Mouse (Mus musculus): ENCODE measurements at regions not wholly inside any gene's neighbourhood (a gene's known extent, or its start where the extent isn't known, plus 50 kb on each side); places are given as distances from the start of the nearest gene placed in this dataset.
A peak's percentile ranks its signal among the peaks of the same experiment; 100 is the strongest.

- no peaks in the 10 kb centered on the region for H3K9me3 ChIP-seq (replicated peaks)
- H3K36me3 ChIP-seq = no peaks in the 10 kb centered on the region
- H3K9ac ChIP-seq = no peak overlapping the region
- WGBS = 57% methylated on average over 10 of the region's 10 CpGs
- H3K27me3 ChIP-seq = no peaks in the 10 kb centered on the region
- H3K4me1 ChIP-seq = peaks cover 11% of the 10 kb centered on the region
- no peak overlapping the region for H3K27ac ChIP-seq
- no peak overlapping the region for H3K4me2 ChIP-seq (replicated peaks)
- H3K4me3 ChIP-seq = no peak overlapping the region
- no peak for ATAC-seq (ENCODE audit: low FRiP score)
Observed at GRCm38 (mm10) chr13:53598050-53598449, 125.2 kb upstream of the Msx2 start.

- H3K9ac ChIP-seq = no peak overlapping the region
- H3K4me2 ChIP-seq (replicated peaks) = no peak overlapping the region
- ATAC-seq (ENCODE audit: low FRiP score) = no peak
- no peaks in the 10 kb centered on the region for H3K27me3 ChIP-seq
- no peaks in the 10 kb centered on the region for H3K9me3 ChIP-seq (replicated peaks)
- peaks cover 14% of the 10 kb centered on the region for H3K4me1 ChIP-seq
- H3K4me3 ChIP-seq = no peak overlapping the region
- no peak overlapping the region for H3K27ac ChIP-seq
- no peaks in the 10 kb centered on the region for H3K36me3 ChIP-seq
- 82% methylated on average over 19 of the region's 19 CpGs for WGBS
Observed at GRCm38 (mm10) chr13:53596871-53597800, 124.3 kb upstream of the Msx2 start.

GRCm38 (mm10) chr13:53592755-53593154, 119.9 kb upstream of the Msx2 start:
- H3K27me3 ChIP-seq = no peaks in the 10 kb centered on the region
- H3K27ac ChIP-seq = no peak overlapping the region
- no peaks in the 10 kb centered on the region for H3K36me3 ChIP-seq
- H3K9ac ChIP-seq = no peak overlapping the region
- H3K4me3 ChIP-seq = no peak overlapping the region
- H3K9me3 ChIP-seq (replicated peaks) = no peaks in the 10 kb centered on the region
- WGBS = 14% methylated on average over 5 of the region's 5 CpGs
- H3K4me1 ChIP-seq = peaks cover 5% of the 10 kb centered on the region; the same call in 1 of the 2 replicates
- no peak for ATAC-seq (ENCODE audit: low FRiP score)
- H3K4me2 ChIP-seq (replicated peaks) = no peak overlapping the region

- WGBS = 69% methylated on average over 4 of the region's 4 CpGs
- Histone ChIP-seq H3K9ac (no peak overlapping the region), H3K27ac (no peak overlapping the region), H3K4me2 (replicated peaks) (no peak overlapping the region), H3K9me3 (replicated peaks) (no peaks in the 10 kb centered on the region; the same call in 1 of the 2 replicates), H3K36me3 (no peaks in the 10 kb centered on the region), H3K27me3 (no peaks in the 10 kb centered on the region), H3K4me3 (no peak overlapping the region), H3K4me1 (no peaks in the 10 kb centered on the region)
- no peak for ATAC-seq (ENCODE audit: low FRiP score)
Observed at GRCm38 (mm10) chr13:53586771-53587170, 113.9 kb upstream of the Msx2 start.

DNA sequence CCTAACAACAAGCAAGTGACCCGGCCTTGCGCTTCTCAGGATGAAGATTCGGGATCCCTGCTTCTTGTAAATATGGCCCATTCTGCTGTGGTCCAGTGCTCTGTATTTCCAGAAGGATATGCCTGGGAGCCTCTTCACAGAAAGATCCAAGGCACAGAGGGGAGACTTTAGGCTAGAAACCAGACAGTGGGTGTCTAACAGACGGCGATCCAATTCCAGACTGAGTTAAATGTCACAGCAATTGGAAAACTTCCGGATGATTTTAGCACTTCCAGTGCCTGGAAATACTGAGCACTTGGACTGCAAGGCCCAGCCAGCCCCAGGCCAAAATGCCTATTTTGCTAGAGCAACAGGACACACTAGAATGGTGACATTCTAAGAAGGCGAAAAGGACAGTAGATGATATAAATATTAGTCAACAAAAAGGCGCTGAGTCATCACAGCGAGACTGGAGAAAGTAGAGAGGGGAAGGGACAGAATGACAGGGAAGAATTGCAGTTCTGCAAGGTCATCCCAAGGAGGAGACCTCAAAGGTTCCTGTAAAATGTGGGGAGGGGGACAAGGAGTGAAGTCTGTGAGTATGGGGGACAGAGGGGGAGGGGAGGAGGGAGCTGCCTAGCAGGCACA, 111.7 kb upstream of the Msx2 start:
- 87% methylated on average over 9 of the region's 9 CpGs for WGBS
- Histone ChIP-seq H3K9ac (no peak overlapping the region), H3K4me1 (no peaks in the 10 kb centered on the region), H3K4me3 (no peak overlapping the region), H3K9me3 (replicated peaks) (peaks cover 4% of the 10 kb centered on the region; the same call in 1 of the 2 replicates), H3K36me3 (no peaks in the 10 kb centered on the region), H3K27ac (no peak overlapping the region), H3K4me2 (replicated peaks) (no peak overlapping the region), H3K27me3 (no peaks in the 10 kb centered on the region)
- ATAC-seq (ENCODE audit: low FRiP score) = no peak

DNA sequence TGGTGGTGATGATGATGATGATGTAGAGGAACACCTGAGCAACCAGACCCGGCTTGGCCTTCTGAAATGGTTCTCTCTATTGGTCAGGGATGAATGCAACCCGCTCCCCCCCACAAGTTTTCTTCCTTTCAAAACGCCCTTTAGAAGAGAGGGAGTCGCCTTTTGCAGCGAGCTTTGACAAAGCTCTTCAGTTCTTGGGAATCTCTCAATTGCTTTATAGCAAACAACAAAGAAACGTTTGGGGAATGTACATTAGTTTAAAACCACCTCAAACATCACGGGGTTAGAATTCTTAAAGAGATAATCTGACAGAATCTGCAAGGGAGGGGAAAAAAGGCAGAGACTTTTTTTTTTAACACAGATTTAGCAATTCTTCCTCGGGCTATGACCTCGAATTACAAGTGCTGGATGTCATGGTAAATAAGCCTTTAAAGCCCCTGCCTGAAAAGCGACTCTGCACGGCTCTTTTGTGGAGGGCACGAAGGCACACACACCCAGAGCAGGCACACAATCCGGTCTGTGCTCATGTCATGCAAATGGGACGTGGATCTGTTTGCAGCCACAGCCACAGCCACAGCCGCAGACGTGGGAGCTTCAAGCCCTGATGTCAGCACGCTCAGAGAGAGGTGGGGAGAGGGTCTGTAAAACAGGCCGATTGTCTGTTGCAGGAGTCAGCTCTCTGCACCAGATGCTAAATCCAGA, 81.2 kb upstream of the Msx2 start:
- Histone ChIP-seq H3K27ac (no peak overlapping the region), H3K4me1 (peaks cover 16% of the 10 kb centered on the region), H3K9ac (no peak overlapping the region), H3K4me3 (no peak overlapping the region), H3K9me3 (replicated peaks) (no peaks in the 10 kb centered on the region), H3K4me2 (replicated peaks) (peak overlapping the region; percentile 11; the same call in 1 of the 2 replicates), H3K36me3 (no peaks in the 10 kb centered on the region), H3K27me3 (peaks cover 8% of the 10 kb centered on the region; the same call in 1 of the 2 replicates)
- ATAC-seq (ENCODE audit: low FRiP score) = peak; percentile 79
- WGBS = 17% methylated on average over 18 of the region's 18 CpGs

DNA sequence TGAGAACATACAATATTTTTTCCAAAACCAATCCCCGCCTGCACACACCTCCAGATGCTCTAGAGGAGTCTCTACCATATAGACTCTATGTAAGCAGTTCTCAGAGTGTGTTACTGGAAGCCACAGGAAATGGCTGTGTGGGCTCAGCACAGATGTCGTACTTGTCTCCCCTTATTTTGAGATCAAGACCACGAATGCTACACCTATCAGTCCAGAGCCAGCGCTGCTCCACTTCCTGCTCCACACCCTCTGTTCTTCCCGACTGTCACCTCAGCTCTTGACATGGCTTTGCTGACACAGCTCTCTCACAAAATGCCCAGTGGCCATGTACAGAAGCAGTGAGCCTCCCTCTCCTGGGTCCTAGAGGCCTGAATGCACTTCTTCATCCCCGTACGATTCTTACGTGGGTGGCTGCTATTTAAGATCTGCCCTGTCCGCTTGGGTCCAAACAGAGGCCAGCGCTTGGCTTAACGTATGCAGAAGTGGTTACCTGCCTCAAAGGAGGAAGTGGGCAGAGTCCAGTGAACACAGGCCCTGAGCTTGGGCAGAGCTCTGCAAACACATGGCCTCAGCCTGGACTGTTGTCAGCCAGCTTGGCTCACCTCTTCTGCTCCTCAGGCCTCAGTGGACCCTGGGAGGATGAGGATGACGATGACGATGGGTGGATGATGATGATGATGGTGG, 80.5 kb upstream of the Msx2 start:
- WGBS = 74% methylated on average over 13 of the region's 13 CpGs
- H3K9ac ChIP-seq = no peak overlapping the region
- no peak for ATAC-seq (ENCODE audit: low FRiP score)

DNA sequence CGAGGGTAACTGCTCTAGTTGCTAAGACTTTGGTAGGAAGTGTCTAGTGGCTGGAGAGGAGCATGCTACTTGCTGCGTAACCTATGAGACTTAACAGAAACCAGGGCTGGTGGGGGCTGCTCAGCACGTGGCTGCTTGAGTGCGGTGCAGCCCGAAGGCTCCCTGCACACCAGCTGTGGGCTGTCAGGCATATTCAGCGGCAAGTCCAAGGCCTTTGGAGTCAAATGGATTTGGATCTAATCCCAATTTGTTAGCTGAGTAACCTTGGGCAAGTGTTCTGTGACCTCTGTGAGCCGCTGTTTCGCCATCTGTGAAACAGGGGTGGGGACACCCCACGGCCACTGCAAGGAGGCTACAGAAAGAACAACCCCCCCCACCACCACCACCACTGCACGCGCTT, 75.5 kb upstream of the Msx2 start:
- H3K9me3 ChIP-seq (replicated peaks) = no peaks in the 10 kb centered on the region
- 73% methylated on average over 11 of the region's 11 CpGs for WGBS
- no peaks in the 10 kb centered on the region for H3K36me3 ChIP-seq
- H3K9ac ChIP-seq = no peak overlapping the region
- no peak for ATAC-seq (ENCODE audit: low FRiP score)
- no peak overlapping the region for H3K4me2 ChIP-seq (replicated peaks)
- 0 out of 2 replicates have a peak, but pooled peaks cover 2% of the 10 kb centered on the region for H3K4me1 ChIP-seq
- no peak overlapping the region for H3K27ac ChIP-seq
- H3K4me3 ChIP-seq = no peak overlapping the region
- peaks cover 5% of the 10 kb centered on the region; the same call in 1 of the 2 replicates for H3K27me3 ChIP-seq

More for the DNA sequence above, 80.5 kb upstream of the Msx2 start:
- no peak overlapping the region for H3K4me3 ChIP-seq
- no peak overlapping the region for H3K27ac ChIP-seq
- no peaks in the 10 kb centered on the region for H3K36me3 ChIP-seq
- H3K4me1 ChIP-seq = peaks cover 16% of the 10 kb centered on the region
- H3K27me3 ChIP-seq = peaks cover 8% of the 10 kb centered on the region; the same call in 1 of the 2 replicates
- H3K4me2 ChIP-seq (replicated peaks) = no peak overlapping the region
- no peaks in the 10 kb centered on the region for H3K9me3 ChIP-seq (replicated peaks)

DNA sequence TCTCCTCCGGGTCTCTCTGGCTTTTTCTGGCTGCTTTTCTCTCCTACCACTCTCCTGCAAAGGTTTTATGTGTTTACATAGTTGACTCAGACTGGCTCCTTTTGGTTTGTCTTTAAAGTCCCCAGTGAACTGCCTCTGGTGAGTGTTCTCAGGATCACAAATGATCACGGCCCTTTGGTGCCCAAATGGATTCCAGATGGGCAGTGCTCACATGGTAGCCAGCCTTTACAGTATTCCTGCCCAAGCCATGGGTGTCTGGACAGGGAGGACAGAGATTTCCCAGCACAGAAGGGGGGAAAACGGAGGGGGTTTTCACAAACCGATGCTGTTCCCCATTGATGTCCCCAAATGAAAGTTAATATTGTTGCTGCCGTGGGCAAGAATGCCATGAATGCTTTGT, 70.4 kb upstream of the Msx2 start:
- Histone ChIP-seq H3K4me3 (no peak overlapping the region), H3K27ac (no peak overlapping the region), H3K4me1 (0 out of 2 replicates have a peak, but pooled peaks cover 2% of the 10 kb centered on the region), H3K9ac (no peak overlapping the region), H3K27me3 (no peaks in the 10 kb centered on the region), H3K4me2 (replicated peaks) (no peak overlapping the region), H3K9me3 (replicated peaks) (no peaks in the 10 kb centered on the region), H3K36me3 (no peaks in the 10 kb centered on the region)
- ATAC-seq (ENCODE audit: low FRiP score) = no peak
- WGBS = 67% methylated on average over 5 of the region's 5 CpGs

GRCm38 (mm10) chr13:53539797-53540196, 66.9 kb upstream of the Msx2 start:
- no peak overlapping the region for H3K9ac ChIP-seq
- ATAC-seq (ENCODE audit: low FRiP score) = no peak
- no peaks in the 10 kb centered on the region for H3K9me3 ChIP-seq (replicated peaks)
- no peaks in the 10 kb centered on the region for H3K27me3 ChIP-seq
- H3K27ac ChIP-seq = no peak overlapping the region
- WGBS = 92% methylated on average over 5 of the region's 5 CpGs
- H3K4me1 ChIP-seq = no peaks in the 10 kb centered on the region
- no peak overlapping the region for H3K4me3 ChIP-seq
- no peak overlapping the region for H3K4me2 ChIP-seq (replicated peaks)
- no peaks in the 10 kb centered on the region for H3K36me3 ChIP-seq

GRCm38 (mm10) chr13:53537937-53538336, 65.1 kb upstream of the Msx2 start:
- H3K4me1 ChIP-seq = no peaks in the 10 kb centered on the region
- H3K4me3 ChIP-seq = no peak overlapping the region
- H3K36me3 ChIP-seq = no peaks in the 10 kb centered on the region
- 89% methylated on average over 6 of the region's 6 CpGs for WGBS
- no peak overlapping the region for H3K9ac ChIP-seq
- no peak overlapping the region for H3K27ac ChIP-seq
- ATAC-seq (ENCODE audit: low FRiP score) = no peak
- no peaks in the 10 kb centered on the region for H3K27me3 ChIP-seq
- H3K9me3 ChIP-seq (replicated peaks) = no peaks in the 10 kb centered on the region
- no peak overlapping the region for H3K4me2 ChIP-seq (replicated peaks)
